Mouse (Mus musculus) kidney, adult 2 months (tissue): Measurements from ENCODE around the gene Stpg3. TPM values are rescaled to one million over a fixed set of nuclear protein-coding genes. Genes with fewer than 3 reads are reported as not detected.

Experiments
- DNase-seq: peaks from one replicate; pipeline ENCODE4 v3.0.0; 2021
- H3K27ac ChIP-seq: fragments of 200-500 bp; 2 replicates; pipeline ENCODE4 v1.5.1; 2012; ENCODE audit warnings: low read depth, low read length, control low read depth, inconsistent platforms; ENCODE audit not compliant: insufficient read depth
- H3K27me3 ChIP-seq: fragments of 200-500 bp; replicated peaks from 2 replicates; pipeline ENCODE4 v1.6.1; 2012; ENCODE audit warnings: mild to moderate bottlenecking, moderate library complexity, low read length, inconsistent platforms; ENCODE audit not compliant: control insufficient read depth, insufficient read depth
- H3K36me3 ChIP-seq: fragments of 200-500 bp; 2 replicates; pipeline ENCODE4 v1.6.1; 2012; ENCODE audit warnings: mild to moderate bottlenecking, moderate library complexity, low read length, inconsistent platforms; ENCODE audit not compliant: control insufficient read depth, insufficient read depth
- H3K4me1 ChIP-seq: fragments of 200-500 bp; 2 replicates; pipeline ENCODE4 v1.6.1; 2011; ENCODE audit warnings: low read length; ENCODE audit not compliant: control insufficient read depth, insufficient read depth
- H3K4me3 ChIP-seq: fragments of 200-500 bp; 2 replicates; pipeline ENCODE4 v1.5.1; 2011; ENCODE audit warnings: mild to moderate bottlenecking, low read depth, low read length, control low read depth; ENCODE audit not compliant: insufficient read depth
- CTCF ChIP-seq: fragments of 200-500 bp; conservative IDR thresholded peaks from 2 replicates; pipeline ENCODE4 v1.5.1; 2011; ENCODE audit warnings: low read depth, mild to moderate bottlenecking, control low read depth, low read length, moderate library complexity, mixed read lengths; ENCODE audit not compliant: insufficient read depth, insufficient read length
- POLR2A ChIP-seq: fragments of 200-500 bp; IDR thresholded peaks from one replicate; pipeline ENCODE4 v1.6.1; 2011; ENCODE audit warnings: low read depth, low read length, control low read depth
- WGBS: fragments of 180-500 bp; shearing (Covaris S2); methylation state at CpG from one replicate; pipeline ENCODE4 v1.1.7; 2018; 5-methylcytosine and 5-hydroxymethylcytosine counted together
- polyA plus RNA-seq: library from polyadenylated mRNA; depleted of rRNA; stranded (reverse); fragments of >200 nt; gene quantifications from 2 replicates; pipeline ENCODE4 v1.2.3, GENCODE M21; 2012

Gene Stpg3
- polyA plus RNA-seq, 1 experiment, result 0.42 TPM

GRCm38 (mm10) chr2:25223681-25224491, 9.4 kb upstream of the Stpg3 start:
- TF ChIP-seq POLR2A, result no peak
- no peak for TF ChIP-seq CTCF
- peak; percentile 89 for DNase-seq
- WGBS, result under 1% methylated on average over 53 of the region's 53 CpGs

GRCm38 (mm10) chr2:25221331-25221772, 6.9 kb upstream of the Stpg3 start:
- no peak for DNase-seq
- WGBS, result 73% methylated on average over 5 of the region's 5 CpGs
- H3K4me1 ChIP-seq, result no peaks in the 10 kb centered on the region; the same call in 1 of the 2 replicates
- no peaks in the 10 kb centered on the region for H3K27me3 ChIP-seq
- no peaks in the 10 kb centered on the region for H3K36me3 ChIP-seq
- H3K4me3 ChIP-seq, result no peak overlapping the region
- no peak overlapping the region for H3K27ac ChIP-seq
- no peak for TF ChIP-seq POLR2A
- no peak for TF ChIP-seq CTCF

More at GRCm38 (mm10) chr2:25223681-25224491, 9.4 kb upstream of the Stpg3 start:
- no peaks in the 10 kb centered on the region for H3K36me3 ChIP-seq
- peak overlapping the region; percentile 78 for H3K4me3 ChIP-seq
- H3K27me3 ChIP-seq, result no peaks in the 10 kb centered on the region
- peak overlapping the region; percentile 93 for H3K27ac ChIP-seq
- no peaks in the 10 kb centered on the region; the same call in 1 of the 2 replicates for H3K4me1 ChIP-seq

GRCm38 (mm10) chr2:25218445-25218844, 4.0 kb upstream of the Stpg3 start, which contains the start of gene Fam166a:
Fam166a (plus strand) TSS chr2:25218745.
- DNase-seq, result no peak
- no peaks in the 10 kb centered on the region for H3K36me3 ChIP-seq
- no peak for TF ChIP-seq CTCF
- no peak for TF ChIP-seq POLR2A
- peaks cover 7% of the 10 kb centered on the region for H3K4me1 ChIP-seq
- H3K4me3 ChIP-seq, result no peak within 1 kb of the TSS
- H3K27me3 ChIP-seq, result no peaks in the 10 kb centered on the region
- H3K27ac ChIP-seq, result no peak within 1 kb of the TSS

DNA sequence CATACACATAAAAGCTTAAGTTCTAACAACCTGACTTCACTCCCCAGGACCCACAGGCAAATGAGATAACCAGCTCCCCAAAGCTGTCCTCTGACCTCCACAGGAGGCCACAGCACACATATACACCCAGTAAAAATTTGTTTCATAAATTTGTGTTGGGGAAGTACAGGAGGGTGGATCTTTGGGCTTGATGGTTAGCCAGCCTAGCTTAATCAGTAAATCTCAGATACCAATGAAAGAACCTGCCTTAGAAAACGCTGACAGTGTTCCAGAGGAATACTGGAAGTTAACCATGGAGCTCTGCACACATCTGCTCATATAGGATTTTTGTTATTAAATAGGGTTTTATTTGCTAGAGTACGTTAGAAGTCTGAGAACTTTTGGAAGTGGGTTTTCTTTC, 3.2 kb upstream of the Stpg3 start:
- 42% methylated on average over 2 of the region's 2 CpGs for WGBS
- TF ChIP-seq CTCF (no peak), POLR2A (no peak)
- peaks cover 7% of the 10 kb centered on the region for H3K4me1 ChIP-seq
- no peak overlapping the region for H3K4me3 ChIP-seq
- peak; percentile 71 for DNase-seq
- no peaks in the 10 kb centered on the region for H3K27me3 ChIP-seq
- no peak overlapping the region for H3K27ac ChIP-seq
- H3K36me3 ChIP-seq, result no peaks in the 10 kb centered on the region

GRCm38 (mm10) chr2:25213266-25213865, 1.1 kb downstream of the Stpg3 start:
- TF ChIP-seq POLR2A (no peak), CTCF (no peak)
- Histone ChIP-seq H3K4me3 (no peak overlapping the region), H3K27me3 (no peaks in the 10 kb centered on the region), H3K36me3 (no peaks in the 10 kb centered on the region), H3K4me1 (peaks cover 22% of the 10 kb centered on the region), H3K27ac (no peak overlapping the region)
- DNase-seq, result no peak
- 74% methylated on average over 23 of the region's 23 CpGs for WGBS

DNA sequence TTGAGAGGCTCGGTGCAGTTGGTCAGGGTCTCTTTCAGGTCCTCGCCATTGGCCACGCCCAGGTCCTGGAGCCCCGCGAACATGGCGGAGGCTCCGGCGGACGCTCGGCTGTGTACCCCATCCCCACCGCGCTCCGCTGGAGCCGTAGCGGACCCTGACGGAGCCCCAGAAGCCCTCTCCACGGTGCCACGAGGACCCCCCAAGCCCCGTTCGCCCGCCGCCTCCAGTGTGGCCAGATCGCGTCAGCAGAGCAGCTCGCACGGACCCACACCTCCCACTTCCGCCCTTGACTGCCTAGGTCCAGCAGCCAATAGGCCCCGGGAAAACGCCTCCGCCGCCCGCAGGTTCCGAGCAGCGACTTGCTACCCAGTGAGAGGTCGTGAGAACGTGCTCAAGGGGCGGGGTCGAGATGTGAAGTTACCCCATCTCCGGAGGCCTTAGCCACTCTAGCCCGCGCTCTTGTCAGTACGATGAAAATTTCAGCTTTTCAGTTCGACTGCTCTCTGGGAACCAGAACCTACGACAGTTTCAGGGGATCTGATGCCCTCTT, 3.2 kb downstream of the Stpg3 start, which contains the start of gene Nelfb:
Nelfb (minus strand) TSS at position 369 of the 550 bp plus-strand sequence.
- peak; percentile 43 for TF ChIP-seq POLR2A
- TF ChIP-seq CTCF, result no peak
- under 1% methylated on average over 44 of the region's 44 CpGs for WGBS
- H3K36me3 ChIP-seq, result no peaks in the 10 kb centered on the region
- peak; percentile 95 for DNase-seq
- H3K4me1 ChIP-seq, result peaks cover 31% of the 10 kb centered on the region
- no peaks in the 10 kb centered on the region for H3K27me3 ChIP-seq
- H3K27ac ChIP-seq, result peak within 1 kb of the TSS; percentile 92
- H3K4me3 ChIP-seq, result peak within 1 kb of the TSS; percentile 95

- no peaks in the 10 kb centered on the region for H3K36me3 ChIP-seq
- H3K4me3 ChIP-seq, result peak overlapping the region; percentile 95
- peaks cover 31% of the 10 kb centered on the region for H3K4me1 ChIP-seq
- peak overlapping the region; percentile 92 for H3K27ac ChIP-seq
- TF ChIP-seq POLR2A (no peak), CTCF (no peak)
- H3K27me3 ChIP-seq, result no peaks in the 10 kb centered on the region
- WGBS, result under 1% methylated on average over 24 of the region's 24 CpGs
- no peak for DNase-seq
Observed at GRCm38 (mm10) chr2:25210686-25211085, 3.8 kb downstream of the Stpg3 start.
